8 mouse cellular contexts compared by ENCODE assay signal in the genomic region with DNA sequence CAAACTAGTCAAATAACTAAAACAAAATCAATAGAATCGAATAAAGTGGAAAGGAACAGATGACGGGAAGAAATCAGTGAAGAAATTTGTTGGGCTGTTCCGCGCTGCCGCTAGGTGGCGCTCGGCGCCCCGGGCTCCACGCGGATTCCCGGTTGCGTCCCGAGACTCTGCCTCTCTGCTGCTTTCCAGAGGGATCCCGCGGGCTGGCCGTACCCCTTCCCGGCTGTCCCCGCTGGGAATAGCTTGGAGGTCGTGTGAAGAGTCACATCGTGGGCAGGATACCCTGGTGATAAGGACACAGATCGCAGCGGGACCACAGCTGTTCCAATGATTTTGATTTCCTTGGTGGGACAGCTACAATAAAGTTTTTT. TPM values are rescaled to one million over a fixed set of nuclear protein-coding genes. Genes with fewer than 3 reads are reported as not detected.
DNase-seq lines count a peak whose midpoint lies in the region; ATAC-seq lines count a peak whose summit lies in the region.

No protein-coding gene starts in this region.

- intact Hi-C loops in gastrocnemius, postnatal 14 days (cut with DNase I; ENCODE audit: low total_unique reads) = loop anchor here (2.0 to 10.0 kb wide), 2 partner anchors 83 to 169 kb away; no protein-coding TSS in a partner anchor
- intact Hi-C loops in left cerebral cortex, postnatal 4 days (cut with DNase I) = loop anchor here (5.0 kb wide), 2 partner anchors 81 to 166 kb away; a partner anchor contains a TSS

- no peak; the same call in 1 of the 2 replicates for ATAC-seq in monocyte, adult 5-6 weeks (replicated peaks; ENCODE audit: insufficient number of reproducible peaks, low FRiP score, low TSS enrichment, poor library complexity, severe bottlenecking)

- peak; percentile 70 to 76 for DNase-seq in adrenal gland, adult 18-20 months (ENCODE audit: low spot score in 2 of 2)
- DNase-seq in cerebellum, postnatal 36 days = peak; percentile 54 to 57
- DNase-seq in gastrocnemius, postnatal 14 days = peak; percentile 72
- DNase-seq in induced T-regulatory cell, adult 2 months (ENCODE audit: low read depth) = peak; percentile 69
- DNase-seq in left cerebral cortex, postnatal 4 days = peak; percentile 70
- DNase-seq in mesoderm, embryonic 11.5 days (ENCODE audit: low read depth, low spot score) = peak; percentile 87
- peak; percentile 16 for DNase-seq in skeletal muscle tissue, adult 2 months (ENCODE audit: low read depth, low spot score)

RNA-seq across cellular contexts. Expression of a gene that starts 19.6 kb away (rescaled TPM):
- not detected for total RNA-seq in adrenal gland, adult 18-20 months (2021)
- total RNA-seq in gastrocnemius, postnatal 14 days (2021) = not detected
- under 1 TPM; 0.06 to 0.14 TPM for total RNA-seq in left cerebral cortex, postnatal 4 days (2021)
- 0.10 TPM in 1 of 3 replicates, not detected in the others for total RNA-seq in monocyte, adult 5-6 weeks (2017)

RNA-seq across cellular contexts. Expression of a gene that starts 56.2 kb away (rescaled TPM):
- total RNA-seq in adrenal gland, adult 18-20 months (2021) = 10 to 100 TPM; 28.7 to 34.2 TPM
- total RNA-seq in gastrocnemius, postnatal 14 days (2021) = 10 to 100 TPM; 15.3 to 15.4 TPM
- total RNA-seq in left cerebral cortex, postnatal 4 days (2021) = 10 to 100 TPM; 48.4 to 53.1 TPM
- 32.0 to 44.8 TPM (median 42.1 TPM) in 3 replicates for total RNA-seq in monocyte, adult 5-6 weeks (2017)

Comparison
In these comparisons a context has a peak if more than half of its experiments do, and no peak if none do; other contexts are left out.
1. DNase-seq: peak in every context shown above with its lines; median percentile 87 in mesoderm, embryonic 11.5 days; 73 in adrenal gland, adult 18-20 months; 72 in gastrocnemius, postnatal 14 days; 70 in left cerebral cortex, postnatal 4 days; 69 in induced T-regulatory cell, adult 2 months; 56 in cerebellum, postnatal 36 days; 16 in skeletal muscle tissue, adult 2 months.